ENCODE assay signal across 24 mouse cellular contexts in the genomic region with DNA sequence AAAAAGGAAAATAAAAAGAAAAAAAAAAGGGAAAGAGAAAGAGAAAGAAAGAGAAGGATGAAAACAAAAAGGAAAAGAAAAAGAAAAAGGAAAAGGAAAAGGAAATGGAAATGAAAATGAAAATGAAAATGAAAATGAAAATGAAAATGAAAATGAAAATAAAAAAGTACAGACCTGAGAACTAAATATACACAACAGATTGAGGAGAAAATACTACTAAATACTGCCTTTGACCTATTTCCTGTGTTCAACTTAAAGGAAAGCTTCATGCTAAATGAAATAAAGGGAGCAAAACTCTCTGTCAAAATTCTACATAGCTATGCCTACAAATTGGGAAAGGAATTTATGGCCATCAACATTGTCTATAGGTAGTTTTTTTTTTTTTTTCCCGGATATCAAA. TPM values are rescaled to one million over a fixed set of nuclear protein-coding genes. Genes with fewer than 3 reads are reported as not detected.
"Had no signal": no experiment of that assay in that cellular context is flagged by ENCODE, and none has a peak within 500 bp of the region (broad histone marks: within the 10 kb centered on the region; RNA-seq: fewer than 3 reads in every experiment).

No protein-coding gene starts in this region.

- H3K4me2 ChIP-seq: neural tube, embryonic 13.5 days; neural tube, embryonic 15.5 days; stomach, embryonic 15.5 days had no signal

- H3K9ac ChIP-seq: neural tube, embryonic 13.5 days; neural tube, embryonic 15.5 days; stomach, embryonic 15.5 days had no signal

- DNase-seq: retina, postnatal 1 day; right cerebral cortex, adult 18-20 months; right cerebral cortex, postnatal 14 days; right cerebral cortex, postnatal 25 days; right cerebral cortex, postnatal 4 days; spleen, adult 18-20 months; thymus, adult 18-20 months; thymus, adult 2 months; thymus, postnatal 14 days; thymus, postnatal 25 days; thymus, postnatal 36 days; thymus, postnatal 4 days had no signal

- H3K4me1 ChIP-seq: neural tube, embryonic 13.5 days; neural tube, embryonic 15.5 days; stomach, embryonic 15.5 days had no signal

- H3K27me3 ChIP-seq: neural tube, embryonic 13.5 days; neural tube, embryonic 15.5 days; stomach, embryonic 15.5 days had no signal

- H3K4me3 ChIP-seq: neural tube, embryonic 13.5 days; neural tube, embryonic 15.5 days; stomach, embryonic 15.5 days had no signal

- H3K27ac ChIP-seq: neural tube, embryonic 13.5 days; neural tube, embryonic 15.5 days; stomach, embryonic 15.5 days; stomach, postnatal 0 days had no signal

- H3K36me3 ChIP-seq: neural tube, embryonic 13.5 days; neural tube, embryonic 15.5 days; stomach, embryonic 15.5 days had no signal

- H3K9me3 ChIP-seq: stomach, embryonic 15.5 days had no signal

RNA-seq across cellular contexts. Expression of a gene that starts 16.1 kb away (rescaled TPM):
- polyA plus RNA-seq: neural tube, embryonic 13.5 days; neural tube, embryonic 14.5 days; neural tube, embryonic 15.5 days; small intestine, adult 2 months; spleen, adult 2 months; stomach, embryonic 14.5 days; stomach, embryonic 15.5 days; stomach, embryonic 16.5 days; stomach, postnatal 0 days; testis, adult 2 months; thymus, adult 2 months; thymus, postnatal 0 days; urinary bladder, adult 2 months had no signal
